Mouse (Mus musculus) hindbrain, embryonic 16.5 days (tissue): ENCODE data around the gene Akr1cl. TPM values are rescaled to one million over a fixed set of nuclear protein-coding genes. Genes with fewer than 3 reads are reported as not detected.

Experiments used
- ATAC-seq: fragments of 200-750 bp; cut with Nextera tagmentation; 2 replicates; pipeline ENCODE4 v1.8.0; 2017; ENCODE audit warnings: moderate TSS enrichment, moderate library complexity
- H3K27ac ChIP-seq: fragments of 300-500 bp; sonication (generic); 2 replicates; pipeline ENCODE4 v1.5.1; 2014; ENCODE audit warnings: low read depth, mild to moderate bottlenecking, control low read depth, low read length, moderate library complexity
- H3K27me3 ChIP-seq: fragments of 300-500 bp; sonication (generic); replicated peaks from 2 replicates; pipeline ENCODE4 v1.6.1; 2014; ENCODE audit warnings: low read length; ENCODE audit not compliant: control insufficient read depth, insufficient read depth
- H3K36me3 ChIP-seq: fragments of 300-500 bp; sonication (generic); 2 replicates; pipeline ENCODE4 v1.6.1; 2014; ENCODE audit warnings: mild to moderate bottlenecking, low read length, moderate library complexity, mixed read lengths; ENCODE audit not compliant: control insufficient read depth, insufficient read depth
- H3K4me1 ChIP-seq: fragments of 300-500 bp; sonication (generic); 2 replicates; pipeline ENCODE4 v1.6.1; 2014; ENCODE audit warnings: low read depth, low read length; ENCODE audit not compliant: control insufficient read depth, insufficient read depth
- H3K4me2 ChIP-seq: fragments of 300-500 bp; sonication (generic); 2 replicates; pipeline ENCODE4 v1.6.1; 2014; ENCODE audit warnings: mild to moderate bottlenecking, low read length, control low read depth, moderate library complexity
- H3K4me3 ChIP-seq: fragments of 300-500 bp; sonication (generic); 2 replicates; pipeline ENCODE4 v1.5.1; 2014; ENCODE audit warnings: mild to moderate bottlenecking, low read length, control low read depth, moderate library complexity
- H3K9ac ChIP-seq: fragments of 300-500 bp; sonication (generic); 2 replicates; pipeline ENCODE4 v1.6.1; 2014; ENCODE audit warnings: low read depth, mild to moderate bottlenecking, control low read depth, low read length, moderate library complexity
- H3K9me3 ChIP-seq: fragments of 300-500 bp; sonication (generic); 2 replicates; pipeline ENCODE4 v1.6.1; 2014; ENCODE audit warnings: mild to moderate bottlenecking, low read length, moderate library complexity; ENCODE audit not compliant: control insufficient read depth
- WGBS: fragments of 180-500 bp; shearing (Covaris S2); extraction: QIAGEN DNeasy Blood & Tissue Kit; methylation state at CpG from one replicate; pipeline ENCODE4 v1.1.7; 2014; 5-methylcytosine and 5-hydroxymethylcytosine counted together
- polyA plus RNA-seq: library from polyadenylated mRNA; unstranded; fragments of >200 nt; fragmentation: Nextera tagmentation; extraction: Ambion mirVana; gene quantifications from 2 replicates; pipeline ENCODE4 v1.2.1, GENCODE M21; 2015

Gene Akr1cl
- polyA plus RNA-seq, 1 experiment from 2014 or later, result not detected

DNA sequence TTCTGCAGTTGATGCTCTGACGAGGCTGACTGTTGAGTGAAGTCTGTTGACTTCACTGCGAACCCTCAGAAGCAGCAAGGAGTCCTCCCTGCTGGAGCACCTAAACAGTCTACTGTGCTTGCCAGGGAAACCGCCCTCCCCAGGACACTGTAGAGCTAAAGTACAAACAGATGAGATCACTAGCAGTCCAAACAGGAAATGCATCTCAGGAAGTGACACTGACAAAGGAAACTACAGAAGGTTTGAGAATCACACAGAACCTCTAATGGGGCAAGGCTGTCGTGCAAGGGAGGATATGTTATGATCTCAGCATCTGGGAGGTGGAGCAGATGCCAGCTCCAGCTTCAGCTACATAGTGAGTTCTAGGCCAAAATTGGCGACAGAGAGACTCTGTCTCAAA is 61.9 kb downstream of the Akr1cl start:
- no peak for ATAC-seq
- no peaks in the 10 kb centered on the region for H3K9me3 ChIP-seq
- H3K36me3 ChIP-seq, result no peaks in the 10 kb centered on the region
- no peak overlapping the region for H3K4me2 ChIP-seq
- 80% methylated on average over 5 of the region's 5 CpGs for WGBS
- H3K4me1 ChIP-seq, result no peaks in the 10 kb centered on the region
- H3K27me3 ChIP-seq, result no peaks in the 10 kb centered on the region
- no peak overlapping the region for H3K27ac ChIP-seq
- no peak overlapping the region for H3K9ac ChIP-seq
- no peak overlapping the region for H3K4me3 ChIP-seq

Other genes with a start within 250 kb of the Akr1cl start
- 8.7 and 9.4 TPM in 2 replicates for gene Plekhm3, start 75.9 kb downstream of the Akr1cl start, polyA plus RNA-seq
- gene Cryge, start 18.4 kb upstream of the Akr1cl start, polyA plus RNA-seq, result not detected in 2 replicates
- not detected in 2 replicates for gene Crygd, start 30.7 kb upstream of the Akr1cl start, polyA plus RNA-seq
- gene Crygc, start 40.9 kb upstream of the Akr1cl start, polyA plus RNA-seq, result not detected in 2 replicates
- 0.26 and 0.41 TPM in 2 replicates for gene Crygb, start 49.5 kb upstream of the Akr1cl start, polyA plus RNA-seq
- 0.34 and 0.68 TPM in 2 replicates for gene Cryga, start 70.6 kb upstream of the Akr1cl start, polyA plus RNA-seq
- gene Gm28845, start 86.8 kb upstream of the Akr1cl start, polyA plus RNA-seq, result 0.27 and 0.99 TPM in 2 replicates
- 2.4 and 4.0 TPM in 2 replicates for gene D630023F18Rik, start 90.5 kb upstream of the Akr1cl start, polyA plus RNA-seq
- 484 and 497 TPM in 2 replicates for gene Idh1, start 153.7 kb upstream of the Akr1cl start, polyA plus RNA-seq
- 9.5 and 10.4 TPM in 2 replicates for gene Pikfyve, start 153.9 kb upstream of the Akr1cl start, polyA plus RNA-seq
- 3.7 and 3.8 TPM in 2 replicates for gene Pth2r, start 249.3 kb upstream of the Akr1cl start, polyA plus RNA-seq